Mouse (Mus musculus) Patski (cell line): ENCODE measurements at regions not wholly inside any gene's neighbourhood (a gene's known extent, or its start where the extent isn't known, plus 50 kb on each side); places are given as distances from the start of the nearest gene placed in this dataset.
"Not testable (repeated sequence)": the region's sequence is repeated elsewhere in the genome, so short reads cannot be mapped to it uniquely, and the experiment has no call there.

ENCODE experiments used
- ATAC-seq: fragments of 100-300 bp; one replicate; pipeline ENCODE4 v1.8.0; 2021
- CTCF ChIA-PET: fragments of 350-600 bp; sonication (Branson Sonifier 250); formaldehyde crosslinking; loops from one replicate; lab custom pipeline; 2022; ENCODE audit warnings: inconsistent platforms; lab: Charles Lee
- POLR2A ChIA-PET: fragments of 350-600 bp; sonication (Branson Sonifier 250); formaldehyde crosslinking; loops from one replicate; lab custom pipeline; 2022; ENCODE audit warnings: antibody characterized with exemption, inconsistent platforms; lab: Charles Lee
- DNase-seq: peaks from one replicate; pipeline ENCODE4 v3.0.0-alpha.2; 2011; ENCODE audit warnings: low read depth, low spot score
- H3K27me3 ChIP-seq: fragments of 371-371 bp; one replicate; pipeline ENCODE4 v1.5.1; 2021
- CTCF ChIP-seq: fragments of 100-300 bp; IDR thresholded peaks from one replicate; pipeline ENCODE4 v1.5.1; 2021
- in situ Hi-C: fragments of 300-500 bp; cut with MboI; formaldehyde crosslinking; loops from 3 replicates; pipeline ENCODE4 v1.11.1; 2018; ENCODE audit warnings: low pct_unique_long_range_greater_than_20kb, mixed read lengths

GRCm38 (mm10) chr9:104443236-104443635 lies 103.8 kb upstream of the Cpne4 start:
- TF ChIP-seq CTCF: no peak
- peaks cover 6% of the 10 kb centered on the region for H3K27me3 ChIP-seq
- ATAC-seq (no peak), DNase-seq (no peak)
- ChIA-PET POLR2A (no interaction called here), CTCF (no interaction called here)
- in situ Hi-C loops: no loop called here

DNA sequence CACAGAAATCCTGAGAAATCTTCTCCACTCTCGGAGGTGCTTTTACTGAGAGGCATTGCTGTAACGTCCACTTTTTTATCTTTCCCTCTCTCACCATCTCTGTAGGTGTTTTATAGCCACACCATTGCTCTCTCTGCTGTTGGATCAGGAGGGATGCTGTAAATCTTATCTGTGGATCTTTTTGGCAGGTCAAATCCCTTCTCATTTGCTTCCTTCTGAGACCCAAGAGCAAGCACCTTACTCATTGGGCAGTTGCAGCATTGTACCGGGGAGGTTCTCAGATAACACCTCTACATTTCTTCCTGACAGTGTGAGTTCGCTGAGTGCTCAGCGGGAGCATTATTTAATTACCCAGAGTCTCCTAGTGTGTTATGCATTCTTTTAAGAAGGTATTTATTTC lies 75.5 kb upstream of the Acpp start:
- in situ Hi-C loops: loop anchor here (10.0 kb wide), 1 partner anchor 982 kb away; the partner anchor contains the start of genes Aste1 and Nek11
- CTCF ChIA-PET: no interaction called here
- DNase-seq: no peak
- H3K27me3 ChIP-seq: peaks cover 10% of the 10 kb centered on the region
- POLR2A ChIA-PET: no interaction called here
- TF ChIP-seq CTCF: no peak
- ATAC-seq: no peak

GRCm38 (mm10) chr9:104410211-104410610 lies 72.7 kb upstream of the Acpp start:
- ChIA-PET POLR2A (no interaction called here), CTCF (interaction anchor here (0.6 to 1.2 kb wide), 5 partner anchors 12 to 617 kb away, joined by 3 to 5 read pairs (median 3); no protein-coding TSS in a partner anchor)
- DNase-seq (no peak), ATAC-seq (no peak)
- in situ Hi-C loops: loop anchor here (10.0 kb wide), 1 partner anchor 985 kb away; the partner anchor contains the start of genes Aste1 and Nek11
- peak; percentile 73 for TF ChIP-seq CTCF
- peaks cover 5% of the 10 kb centered on the region for H3K27me3 ChIP-seq

- no peaks in the 10 kb centered on the region for H3K27me3 ChIP-seq
- no peak for ATAC-seq
- POLR2A ChIA-PET: no interaction called here
- in situ Hi-C loops: no loop called here
- no peak for DNase-seq
- no peak for TF ChIP-seq CTCF
- CTCF ChIA-PET: interaction anchor here (0.8 to 1.4 kb wide), 2 partner anchors 9 to 110 kb away, joined by 3 to 4 read pairs; no protein-coding TSS in a partner anchor
Measured at GRCm38 (mm10) chr9:104409381-104409780, 71.8 kb upstream of the Acpp start.

- ChIA-PET POLR2A (no interaction called here), CTCF (interaction anchor here (1.4 kb wide), 1 partner anchor 9 kb away, joined by 4 read pairs; no protein-coding TSS in a partner anchor)
- TF ChIP-seq CTCF: no peak
- no peaks in the 10 kb centered on the region for H3K27me3 ChIP-seq
- DNase-seq (no peak), ATAC-seq (peak; percentile 65)
- in situ Hi-C loops: no loop called here
Measured at GRCm38 (mm10) chr9:104408571-104409294, 71.2 kb upstream of the Acpp start.

- ChIA-PET POLR2A (no interaction called here), CTCF (interaction anchor here (1.4 kb wide), 1 partner anchor 8 kb away, joined by 4 read pairs; no protein-coding TSS in a partner anchor)
- DNase-seq: no peak
- no peaks in the 10 kb centered on the region for H3K27me3 ChIP-seq
- TF ChIP-seq CTCF: no peak
- ATAC-seq: no peak
- in situ Hi-C loops: no loop called here
Measured at GRCm38 (mm10) chr9:104407559-104408376, 70.2 kb upstream of the Acpp start.

- CTCF ChIA-PET: interaction anchor here (1.2 kb wide), 1 partner anchor 12 kb away, joined by 3 read pairs; no protein-coding TSS in a partner anchor
- in situ Hi-C loops: no loop called here
- DNase-seq (no peak), ATAC-seq (no peak)
- POLR2A ChIA-PET: no interaction called here
- no peak for TF ChIP-seq CTCF
- H3K27me3 ChIP-seq: no peaks in the 10 kb centered on the region
Measured at GRCm38 (mm10) chr9:104407011-104407410, 69.5 kb upstream of the Acpp start.

GRCm38 (mm10) chr9:104406491-104406890 lies 68.9 kb upstream of the Acpp start:
- DNase-seq (no peak), ATAC-seq (no peak)
- no peaks in the 10 kb centered on the region for H3K27me3 ChIP-seq
- POLR2A ChIA-PET: no interaction called here
- CTCF ChIA-PET: interaction anchor here (1.2 kb wide), 1 partner anchor 11 kb away, joined by 3 read pairs; no protein-coding TSS in a partner anchor
- no peak for TF ChIP-seq CTCF
- in situ Hi-C loops: no loop called here

- DNase-seq (no peak), ATAC-seq (no peak)
- TF ChIP-seq CTCF: no peak
- in situ Hi-C loops: no loop called here
- no peaks in the 10 kb centered on the region for H3K27me3 ChIP-seq
- ChIA-PET POLR2A (no interaction called here), CTCF (interaction anchor here (1.4 kb wide), 1 partner anchor 14 kb away, joined by 3 read pairs; no protein-coding TSS in a partner anchor)
Measured at GRCm38 (mm10) chr9:104403863-104404262, 66.3 kb upstream of the Acpp start.

DNA sequence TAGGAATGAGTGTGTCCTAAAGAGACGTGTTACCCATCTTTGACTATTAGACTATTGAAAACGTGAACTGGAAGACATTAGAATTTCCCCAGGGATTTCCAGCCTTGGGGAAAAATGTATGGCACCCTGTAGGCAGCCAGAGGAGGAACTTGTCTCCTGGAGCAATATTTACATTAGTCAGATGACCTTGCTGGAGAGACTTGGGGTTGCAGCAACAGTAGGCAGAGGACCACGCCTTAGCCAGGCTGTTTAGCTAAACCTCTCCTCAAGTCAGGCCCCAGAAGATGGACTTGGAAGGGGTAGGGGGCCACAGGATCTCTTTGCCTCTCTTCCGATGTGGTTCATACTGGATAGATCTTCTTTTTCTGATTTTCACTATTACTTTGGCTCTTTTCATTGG lies 64.1 kb upstream of the Acpp start:
- DNase-seq: no peak
- H3K27me3 ChIP-seq: no peaks in the 10 kb centered on the region
- POLR2A ChIA-PET: no interaction called here
- no peak for ATAC-seq
- no peak for TF ChIP-seq CTCF
- CTCF ChIA-PET: no interaction called here
- in situ Hi-C loops: no loop called here

DNA sequence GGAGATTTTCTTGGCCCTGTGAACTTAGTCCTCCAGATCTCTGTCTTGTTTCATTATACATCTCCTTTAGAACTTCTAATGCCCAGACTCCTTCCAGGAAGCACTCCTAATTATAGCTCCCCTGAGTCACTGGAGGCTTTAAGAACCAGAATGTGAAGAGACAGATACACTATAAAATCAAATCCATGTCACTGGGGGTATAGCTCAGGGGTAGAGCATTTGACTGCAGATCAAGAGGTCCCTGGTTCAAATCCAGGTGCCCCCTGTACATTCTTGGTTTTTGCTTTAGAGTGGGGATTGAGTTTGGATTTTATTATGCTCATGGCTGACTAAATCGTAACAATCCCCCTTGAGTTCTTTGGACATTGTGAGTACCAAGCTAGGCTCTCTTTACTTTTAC lies 62.4 kb upstream of the Acpp start:
- TF ChIP-seq CTCF: no peak
- DNase-seq: no peak
- H3K27me3 ChIP-seq: no peaks in the 10 kb centered on the region
- ChIA-PET POLR2A (no interaction called here), CTCF (interaction anchor here (0.9 kb wide), 1 partner anchor 9 kb away, joined by 4 read pairs; no protein-coding TSS in a partner anchor)
- no peak for ATAC-seq
- in situ Hi-C loops: no loop called here

GRCm38 (mm10) chr9:104398484-104398883 lies 60.9 kb upstream of the Acpp start:
- ATAC-seq, in situ Hi-C loops, POLR2A ChIA-PET, CTCF ChIA-PET, H3K27me3 ChIP-seq, DNase-seq: not testable (repeated sequence)
